Mouse (Mus musculus) embryonic fibroblast, embryonic 13.5 days (primary cell): ENCODE measurements at regions not wholly inside any gene's neighbourhood (a gene's known extent, or its start where the extent isn't known, plus 50 kb on each side); places are given as distances from the start of the nearest gene placed in this dataset.

Experiments used
- H3K27ac ChIP-seq: 2 replicates; pipeline ENCODE4 v1.5.1; 2012; ENCODE audit warnings: low read length, control low read depth, inconsistent platforms; ENCODE audit not compliant: insufficient read depth
- H3K4me1 ChIP-seq: 2 replicates; pipeline ENCODE4 v1.6.1; 2011; ENCODE audit warnings: low read length; ENCODE audit not compliant: control insufficient read depth, insufficient read depth
- H3K4me3 ChIP-seq: 2 replicates; pipeline ENCODE4 v1.5.1; 2011; ENCODE audit warnings: mild to moderate bottlenecking, control low read depth, low read length; ENCODE audit not compliant: insufficient read depth
- CTCF ChIP-seq: IDR thresholded peaks from 2 replicates; pipeline ENCODE4 v1.5.1; 2011; ENCODE audit warnings: mild to moderate bottlenecking, control low read depth, low read length, moderate library complexity, borderline replicate concordance; ENCODE audit not compliant: insufficient read depth
- POLR2A ChIP-seq: IDR thresholded peaks from 2 replicates; pipeline ENCODE4 v1.6.1; 2011; ENCODE audit warnings: low read depth, mild to moderate bottlenecking, control low read depth, low read length, moderate library complexity

DNA sequence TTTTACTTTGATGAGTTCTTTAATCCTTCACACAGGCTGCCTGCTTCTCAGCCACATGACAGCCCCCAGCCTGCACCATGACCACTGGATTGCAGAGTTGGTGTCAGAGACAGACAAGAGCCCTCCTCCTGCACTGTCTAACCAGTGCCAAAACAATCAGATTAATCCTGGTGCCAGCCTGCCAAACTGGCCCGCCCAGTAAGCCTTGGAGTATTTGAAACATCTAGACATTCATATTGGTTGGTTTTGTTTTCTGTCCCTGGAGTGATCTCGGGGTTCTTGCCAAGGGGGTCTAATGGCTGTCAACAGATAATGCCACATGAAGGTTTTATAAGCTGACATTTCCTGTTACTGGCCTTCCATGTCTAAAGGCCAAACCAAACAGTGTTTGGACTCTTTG, 339.2 kb downstream of the Ankrd50 start:
- TF ChIP-seq CTCF (no peak), POLR2A (no peak)
- H3K4me3 ChIP-seq, result no peak overlapping the region
- no peak overlapping the region for H3K27ac ChIP-seq
- H3K4me1 ChIP-seq, result no peaks in the 10 kb centered on the region; the same call in 1 of the 2 replicates

DNA sequence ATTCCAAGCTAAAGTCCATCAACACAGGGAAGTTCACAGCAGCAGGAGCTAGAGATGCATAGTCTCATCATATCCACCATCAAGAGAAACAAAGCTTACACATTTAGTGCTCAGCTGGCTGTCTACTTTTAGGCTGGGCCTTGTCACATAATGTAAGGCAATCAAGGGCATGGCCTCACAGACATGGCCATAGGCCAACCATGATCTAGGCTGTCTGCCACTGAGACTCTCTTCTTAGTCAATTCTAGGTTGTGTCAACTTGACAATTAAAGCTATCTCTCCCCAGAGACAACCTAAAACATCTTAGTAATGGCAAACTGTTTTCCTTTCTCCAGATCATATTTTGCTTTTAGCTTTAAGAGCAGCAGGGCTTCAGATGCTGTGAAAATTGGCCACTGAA, 340.0 kb downstream of the Ankrd50 start:
- H3K27ac ChIP-seq, result no peak overlapping the region
- no peak overlapping the region for H3K4me3 ChIP-seq
- no peaks in the 10 kb centered on the region; the same call in 1 of the 2 replicates for H3K4me1 ChIP-seq
- TF ChIP-seq POLR2A, result no peak
- TF ChIP-seq CTCF, result no peak

DNA sequence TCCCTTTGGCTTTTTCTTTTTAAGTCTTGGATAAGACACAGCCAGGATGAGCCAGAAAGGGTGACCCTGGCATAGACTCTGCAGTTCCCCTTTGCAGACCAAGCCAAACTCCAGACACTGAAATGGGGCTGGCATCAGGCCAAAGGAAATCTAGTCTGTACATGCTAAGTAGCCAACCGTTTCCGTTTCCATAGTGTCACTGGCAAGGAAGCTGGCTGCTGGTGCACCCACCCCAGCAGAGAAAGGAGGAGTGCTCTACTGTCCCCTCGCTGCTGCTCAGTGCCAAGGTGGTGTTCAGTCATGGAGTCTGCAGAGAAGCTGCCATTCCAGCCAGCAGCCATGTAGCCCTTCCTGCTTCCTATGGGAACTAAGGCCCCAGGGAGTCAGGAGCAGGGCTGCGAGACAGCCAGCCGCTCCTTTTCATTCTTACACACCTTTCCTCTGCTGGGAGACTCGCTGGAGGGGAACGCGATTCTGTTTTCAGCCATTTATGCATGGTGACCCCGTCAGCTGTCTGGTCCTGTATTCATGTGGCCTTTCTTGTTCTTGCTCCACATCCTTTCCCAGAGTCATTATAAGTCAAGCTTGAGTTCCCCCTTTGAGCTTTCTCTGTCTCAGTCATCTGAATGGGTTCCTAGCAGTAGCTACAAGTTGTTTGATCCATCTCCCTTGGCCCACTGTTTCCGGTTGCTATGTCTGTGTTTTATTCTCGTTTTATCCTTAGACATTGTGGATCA, 341.3 kb downstream of the Ankrd50 start:
- Histone ChIP-seq H3K4me3 (no peak overlapping the region), H3K4me1 (no peaks in the 10 kb centered on the region; the same call in 1 of the 2 replicates), H3K27ac (no peak overlapping the region)
- TF ChIP-seq CTCF (no peak), POLR2A (no peak)

DNA sequence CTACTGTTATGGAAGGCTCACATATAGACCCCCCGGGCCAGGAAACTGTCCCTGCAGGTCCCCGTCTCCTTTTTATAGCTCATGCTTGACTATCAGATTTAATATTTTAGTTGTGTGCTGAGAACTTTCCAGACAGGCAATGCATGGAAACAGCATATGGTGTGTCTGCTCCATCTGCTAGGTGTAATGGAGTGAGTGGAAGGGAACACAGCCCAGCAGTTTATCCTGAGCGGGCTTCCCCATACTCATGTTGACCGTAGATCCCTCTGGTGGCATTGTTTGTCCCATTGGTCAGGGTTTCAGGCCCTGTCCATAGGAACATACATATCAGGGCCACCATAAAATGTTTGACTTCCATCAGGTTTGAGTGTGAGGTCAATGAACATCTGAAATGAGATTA, 345.3 kb downstream of the Ankrd50 start:
- no peak overlapping the region for H3K4me3 ChIP-seq
- TF ChIP-seq CTCF (no peak), POLR2A (no peak)
- H3K4me1 ChIP-seq, result no peaks in the 10 kb centered on the region
- no peak overlapping the region for H3K27ac ChIP-seq

DNA sequence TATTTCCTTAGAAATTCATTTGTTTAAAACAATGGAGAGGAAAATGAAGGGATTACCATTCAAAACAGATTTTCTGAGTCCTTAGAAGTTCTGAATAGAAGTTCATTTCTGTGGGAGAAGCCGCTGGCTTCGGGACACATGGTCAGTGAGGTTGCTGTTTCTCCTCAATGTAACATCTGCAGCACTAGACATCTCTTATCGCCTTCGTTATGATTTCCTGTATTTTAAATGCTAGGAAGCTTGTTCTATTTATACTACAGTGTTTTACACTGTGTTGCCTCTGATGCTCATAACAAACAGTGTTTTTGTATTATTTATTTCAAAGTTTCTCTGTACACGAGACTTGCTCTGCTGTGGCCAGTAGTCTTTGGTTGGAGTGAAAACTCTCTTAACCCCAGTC, 346.6 kb downstream of the Ankrd50 start:
- Histone ChIP-seq H3K4me3 (no peak overlapping the region), H3K4me1 (no peaks in the 10 kb centered on the region), H3K27ac (no peak overlapping the region)
- TF ChIP-seq POLR2A (no peak), CTCF (no peak)

DNA sequence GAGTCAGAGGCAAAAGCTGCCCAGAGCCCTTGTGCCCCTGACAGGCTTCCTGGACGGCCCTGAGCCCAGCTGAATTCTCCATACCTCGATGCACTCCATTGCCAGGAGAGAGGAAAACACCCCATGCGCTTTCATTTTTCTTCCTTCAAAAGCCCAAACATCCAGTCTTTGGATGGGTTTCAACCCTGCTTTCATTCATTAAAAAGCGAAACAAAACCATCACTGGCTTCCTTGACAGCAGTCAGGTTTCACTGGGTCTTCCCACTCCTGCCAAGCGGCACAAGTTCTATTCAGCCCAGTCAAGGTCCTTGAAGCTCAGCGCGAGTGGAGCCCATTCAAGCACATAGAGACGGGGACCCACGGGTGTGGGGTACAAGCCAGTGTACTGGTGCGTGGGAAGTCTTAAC, 348.8 kb downstream of the Ankrd50 start:
- H3K27ac ChIP-seq, result no peak overlapping the region
- no peak overlapping the region for H3K4me3 ChIP-seq
- TF ChIP-seq POLR2A, result no peak
- no peak for TF ChIP-seq CTCF
- no peaks in the 10 kb centered on the region; the same call in 1 of the 2 replicates for H3K4me1 ChIP-seq

DNA sequence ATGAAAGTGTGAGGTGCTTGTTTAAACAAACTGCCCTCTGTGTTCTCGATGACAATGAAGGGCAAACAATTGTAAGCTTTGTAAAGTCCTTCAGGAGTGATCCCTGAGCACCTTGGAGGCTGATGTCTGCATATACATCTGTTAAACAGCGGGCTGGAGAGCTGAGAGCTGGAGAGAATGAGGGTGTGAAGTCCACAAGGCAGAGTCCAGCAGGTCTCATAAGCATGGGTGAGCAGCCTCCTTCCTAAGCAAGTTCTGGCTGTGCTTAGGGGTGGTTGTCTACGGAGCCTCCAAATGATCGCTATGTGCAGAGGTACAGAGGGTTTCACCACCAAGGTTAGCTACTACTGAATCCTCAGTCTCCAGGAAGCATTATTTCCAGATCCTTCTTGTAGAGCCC, 350.2 kb downstream of the Ankrd50 start:
- no peak overlapping the region for H3K27ac ChIP-seq

DNA sequence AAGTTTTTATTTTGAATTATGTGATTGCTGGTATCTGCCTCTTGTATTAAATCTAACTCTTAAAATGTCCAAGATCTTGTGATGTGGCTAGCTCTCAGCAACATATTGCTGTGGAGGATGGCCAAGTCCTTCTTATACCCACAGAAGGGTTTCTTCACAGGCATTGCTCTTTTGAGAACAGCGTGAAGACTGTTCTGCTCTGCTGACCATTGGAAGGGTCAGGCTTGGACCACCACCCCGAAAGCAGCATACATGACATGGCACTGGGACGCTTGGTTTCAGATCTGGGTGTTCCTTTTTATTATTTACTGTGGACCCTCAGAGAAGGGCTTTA, 352.8 kb downstream of the Ankrd50 start:
- peak overlapping the region; percentile 69; the same call in 1 of the 2 replicates for H3K27ac ChIP-seq
- TF ChIP-seq POLR2A (no peak), CTCF (no peak)

More for the DNA sequence above, 350.2 kb downstream of the Ankrd50 start:
- TF ChIP-seq CTCF (no peak), POLR2A (no peak)
- Histone ChIP-seq H3K4me1 (no peaks in the 10 kb centered on the region; the same call in 1 of the 2 replicates), H3K4me3 (no peak overlapping the region)

DNA sequence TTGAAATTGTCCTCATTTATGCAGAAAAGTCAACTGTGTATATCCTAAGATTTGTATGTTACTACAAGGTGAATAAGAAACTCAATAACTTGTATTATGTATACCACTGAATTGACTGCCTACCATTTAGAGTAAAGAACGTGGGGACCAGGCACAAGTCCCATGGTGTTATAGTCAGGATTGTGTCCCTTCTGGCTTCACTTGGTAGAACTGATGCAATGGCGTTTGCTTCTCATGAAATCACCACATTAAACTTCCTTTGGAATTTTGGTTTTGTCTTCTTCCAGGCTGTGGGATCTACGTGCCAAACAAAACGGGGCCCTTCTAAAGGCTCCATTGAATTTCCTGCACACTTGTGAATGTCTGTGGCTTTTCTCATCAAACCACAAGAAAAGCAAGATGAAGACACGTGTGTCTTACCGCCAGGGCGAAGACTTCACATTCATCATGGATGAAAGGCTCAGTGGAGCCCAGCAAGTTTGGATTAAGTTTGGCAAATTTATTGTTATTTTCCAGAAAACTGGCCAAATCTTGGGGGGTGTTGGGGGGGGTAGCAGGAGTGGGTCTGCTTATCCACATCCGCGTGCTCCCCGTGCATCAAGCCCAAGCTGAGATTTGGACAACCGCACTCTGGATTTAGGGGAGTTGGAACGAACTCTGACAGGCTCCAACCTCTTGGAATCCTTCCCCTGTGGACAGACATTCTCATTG, 353.3 kb downstream of the Ankrd50 start:
- Histone ChIP-seq H3K27ac (peak overlapping the region; percentile 69; the same call in 1 of the 2 replicates), H3K4me3 (no peak overlapping the region), H3K4me1 (no peaks in the 10 kb centered on the region; the same call in 1 of the 2 replicates)
- TF ChIP-seq POLR2A (no peak), CTCF (no peak)

More for the DNA sequence above, 352.8 kb downstream of the Ankrd50 start:
- H3K4me1 ChIP-seq, result no peaks in the 10 kb centered on the region; the same call in 1 of the 2 replicates
- H3K4me3 ChIP-seq, result no peak overlapping the region

DNA sequence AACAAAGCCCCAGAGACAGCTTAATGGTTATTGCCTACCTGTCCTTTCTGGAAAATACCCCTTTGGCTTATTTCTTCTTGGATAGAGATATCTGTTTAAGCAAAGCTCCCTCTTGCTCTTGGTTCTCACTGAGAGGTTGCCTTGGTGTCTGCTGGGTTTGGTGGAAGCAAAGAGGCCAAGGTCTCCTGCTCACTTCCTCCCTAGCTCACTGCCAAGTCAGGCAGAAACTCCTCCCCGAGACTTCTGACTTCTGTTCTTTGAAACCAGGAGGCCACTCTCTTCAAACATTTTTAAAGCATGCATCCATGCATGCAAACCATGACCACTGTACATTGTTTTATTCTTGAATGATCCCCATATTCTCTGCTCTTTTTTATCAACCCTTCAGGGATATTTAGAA, 354.6 kb downstream of the Ankrd50 start:
- Histone ChIP-seq H3K4me3 (no peak overlapping the region), H3K4me1 (no peaks in the 10 kb centered on the region; the same call in 1 of the 2 replicates), H3K27ac (0 out of 2 replicates have a peak overlapping the region, but pooled peaks have one; percentile 19)
- TF ChIP-seq CTCF (no peak), POLR2A (no peak)
